Mouse (Mus musculus) liver, adult (tissue): ENCODE measurements around the gene Ckap5.

ENCODE experiments used
- GATA4 ChIP-seq: IDR thresholded peaks from 2 replicates; pipeline ENCODE4 v1.6.1; 2014; ENCODE audit warnings: mild to moderate bottlenecking, low read length; ENCODE audit not compliant: insufficient replicate concordance

Gene Ckap5

DNA sequence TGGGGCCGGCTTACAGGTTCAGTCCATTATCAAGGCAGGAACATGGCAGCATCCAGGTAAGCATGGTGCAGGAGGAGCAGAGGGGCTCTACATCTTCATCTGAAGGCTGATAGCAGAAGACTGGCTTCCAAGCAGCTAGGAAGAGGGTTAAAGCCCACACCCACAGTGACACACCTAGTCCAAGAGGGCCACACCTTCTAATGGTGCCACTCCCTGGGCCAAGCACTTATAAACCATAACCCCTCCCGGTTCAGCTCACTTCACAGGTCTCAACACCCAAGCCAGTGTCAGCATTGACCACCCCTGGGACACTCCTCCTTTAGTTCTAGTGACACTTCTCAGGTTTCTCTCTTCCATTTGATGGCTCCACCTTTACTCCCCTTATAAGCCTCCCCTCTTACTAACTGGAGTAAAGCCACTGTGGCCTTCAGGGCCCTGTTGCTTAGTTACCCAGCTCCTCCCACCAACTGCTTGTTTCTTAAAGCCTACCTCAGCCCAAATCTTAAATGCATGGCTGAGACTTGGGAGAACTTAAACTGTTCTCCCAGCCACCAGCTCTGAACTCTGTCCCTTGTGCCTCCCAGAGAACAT lies 116.4 kb downstream of the Ckap5 start:
- TF ChIP-seq GATA4 = no peak

DNA sequence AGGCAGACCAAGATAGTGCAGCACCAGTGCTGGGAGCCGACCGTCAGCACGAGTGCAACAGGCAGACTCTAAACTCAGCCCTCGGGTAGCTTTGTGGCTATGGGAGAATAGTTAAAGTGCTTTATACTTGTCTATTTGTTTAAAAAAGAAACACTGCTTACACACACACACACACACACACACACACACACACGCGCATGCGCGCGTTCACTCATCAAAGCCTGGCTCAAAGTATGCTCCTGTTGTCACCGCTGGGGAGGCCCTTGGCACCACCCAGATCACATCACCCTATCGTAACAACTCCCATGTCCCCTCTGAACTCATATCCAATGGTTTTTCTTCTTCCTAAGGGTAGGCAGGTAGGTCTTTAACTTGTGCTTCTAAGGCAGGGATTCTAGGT lies 117.5 kb downstream of the Ckap5 start:
- no peak for TF ChIP-seq GATA4

DNA sequence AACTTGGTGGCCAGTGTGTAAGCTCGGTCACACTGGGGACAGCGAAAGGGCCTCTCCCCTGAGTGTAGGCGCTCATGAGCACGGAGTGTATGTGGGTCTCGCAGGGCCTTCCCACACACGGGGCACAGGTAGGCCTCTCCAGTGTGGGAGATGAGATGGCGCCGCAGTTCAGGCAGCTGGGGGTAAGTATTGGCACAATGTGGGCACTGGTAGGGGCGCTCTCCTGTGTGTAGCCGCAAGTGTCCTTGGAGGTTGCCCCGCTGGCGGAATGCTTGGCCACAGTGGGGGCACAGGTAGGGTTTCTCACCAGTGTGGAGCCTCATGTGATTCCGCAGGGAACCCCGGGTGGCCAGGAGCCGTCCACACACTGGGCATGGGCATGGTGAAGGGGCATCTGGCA lies 118.8 kb downstream of the Ckap5 start:
- TF ChIP-seq GATA4 = no peak

DNA sequence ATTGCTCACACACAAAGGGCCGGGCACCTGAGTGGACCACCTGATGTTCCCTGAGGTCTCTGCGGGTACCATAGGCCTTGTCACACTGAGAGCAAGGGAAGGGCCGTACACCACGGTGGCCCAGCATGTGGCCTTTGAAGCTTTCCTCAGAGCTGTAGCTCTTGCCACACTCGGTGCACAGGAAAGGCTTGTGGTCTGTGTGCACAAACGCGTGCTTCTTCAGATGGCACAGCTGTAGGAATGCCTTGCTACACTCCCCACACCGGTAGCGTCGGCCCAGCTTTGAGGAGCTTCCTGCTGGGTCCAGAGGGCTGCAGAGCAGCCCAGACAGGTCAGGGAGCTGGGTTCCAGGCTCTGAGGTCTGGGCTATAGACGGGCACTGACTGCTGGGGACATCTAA lies 119.2 kb downstream of the Ckap5 start:
- no peak for TF ChIP-seq GATA4

DNA sequence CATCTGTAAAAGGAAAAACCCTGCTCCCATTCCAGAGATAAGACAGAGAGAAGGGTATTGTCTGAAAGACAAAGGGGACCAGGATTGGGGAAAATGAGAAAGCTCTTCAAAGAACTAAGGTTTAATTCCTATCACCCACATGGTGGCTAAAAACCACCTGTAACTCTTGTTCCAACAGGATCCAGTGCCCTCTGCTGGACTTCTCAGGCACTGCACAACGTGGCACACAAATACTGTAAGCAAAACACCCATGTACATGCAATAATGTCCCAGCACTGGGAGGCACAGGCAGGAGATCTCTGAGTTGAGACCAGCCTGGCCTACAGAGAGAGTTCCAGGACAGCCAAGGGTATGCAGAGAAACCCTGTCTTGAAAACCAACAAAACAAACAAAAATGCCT lies 120.2 kb downstream of the Ckap5 start:
- TF ChIP-seq GATA4 = no peak

DNA sequence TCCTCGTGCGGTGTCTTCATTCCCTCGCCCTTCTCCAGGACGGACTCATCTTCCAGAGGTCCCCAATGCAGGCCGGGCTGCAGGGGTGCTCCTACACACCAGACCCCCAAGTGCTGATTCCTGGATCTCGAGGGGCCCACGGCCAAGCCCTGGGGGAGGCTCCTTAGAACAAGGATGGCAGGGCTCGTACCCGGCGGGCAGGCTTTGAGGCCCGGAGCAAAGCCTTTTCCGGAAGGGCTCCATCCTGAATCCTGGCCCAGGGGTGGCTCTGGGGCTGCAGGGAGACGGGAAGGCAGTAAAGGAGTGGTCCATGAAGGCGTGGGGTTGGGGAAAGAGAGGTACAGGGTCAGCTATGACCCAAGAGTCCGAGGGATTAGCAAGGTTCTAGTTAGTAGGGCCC lies 122.6 kb downstream of the Ckap5 start:
- no peak for TF ChIP-seq GATA4

DNA sequence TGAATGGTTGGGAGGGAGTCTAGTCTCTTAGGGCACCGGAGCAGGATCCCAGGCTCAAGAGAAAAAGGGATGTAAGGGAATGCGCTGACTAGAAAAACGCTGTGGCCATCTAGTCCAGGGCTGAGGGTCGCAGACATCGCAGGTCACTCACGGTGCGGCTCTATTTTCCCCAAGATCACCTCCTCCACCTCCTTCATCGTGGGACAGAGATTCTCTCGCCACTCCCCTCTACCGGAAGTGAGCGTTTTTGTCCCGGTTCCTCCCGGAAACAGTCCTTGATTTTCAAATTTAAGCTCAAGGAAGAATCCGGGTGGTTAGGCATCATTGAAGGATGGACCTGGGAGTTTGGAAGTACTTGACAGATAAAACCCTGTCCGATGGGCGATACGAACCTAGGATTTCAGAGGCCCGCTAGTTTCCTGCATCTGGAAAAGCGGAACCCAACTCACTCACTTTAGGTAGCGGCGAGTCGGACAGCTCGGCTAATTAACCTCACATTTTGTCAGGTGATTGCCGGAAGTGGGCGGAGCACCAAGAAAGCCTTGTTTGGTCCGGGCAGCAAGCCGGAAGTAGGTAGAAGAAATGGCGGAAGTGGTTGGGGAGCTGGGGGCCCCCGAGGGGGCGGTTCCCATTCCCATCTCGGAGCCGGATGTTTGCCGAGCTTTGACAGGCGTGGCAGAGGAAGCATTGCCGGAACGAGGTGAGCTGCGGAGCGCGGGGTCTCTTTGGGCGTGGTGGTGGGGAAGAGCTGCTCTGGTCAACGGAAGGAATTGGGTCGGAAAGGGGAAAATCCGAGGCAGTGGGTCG lies 123.2 kb downstream of the Ckap5 start, which contains the start of the genes Zfp408 and Arhgap1:
Gene Zfp408 (minus strand): TSS at position 239 of the 807 bp plus-strand sequence.
Gene Arhgap1 (plus strand): TSS at position 308 of the 807 bp plus-strand sequence.
- 0 out of 2 replicates have a peak, but pooled peaks have one; percentile 8 for TF ChIP-seq GATA4

DNA sequence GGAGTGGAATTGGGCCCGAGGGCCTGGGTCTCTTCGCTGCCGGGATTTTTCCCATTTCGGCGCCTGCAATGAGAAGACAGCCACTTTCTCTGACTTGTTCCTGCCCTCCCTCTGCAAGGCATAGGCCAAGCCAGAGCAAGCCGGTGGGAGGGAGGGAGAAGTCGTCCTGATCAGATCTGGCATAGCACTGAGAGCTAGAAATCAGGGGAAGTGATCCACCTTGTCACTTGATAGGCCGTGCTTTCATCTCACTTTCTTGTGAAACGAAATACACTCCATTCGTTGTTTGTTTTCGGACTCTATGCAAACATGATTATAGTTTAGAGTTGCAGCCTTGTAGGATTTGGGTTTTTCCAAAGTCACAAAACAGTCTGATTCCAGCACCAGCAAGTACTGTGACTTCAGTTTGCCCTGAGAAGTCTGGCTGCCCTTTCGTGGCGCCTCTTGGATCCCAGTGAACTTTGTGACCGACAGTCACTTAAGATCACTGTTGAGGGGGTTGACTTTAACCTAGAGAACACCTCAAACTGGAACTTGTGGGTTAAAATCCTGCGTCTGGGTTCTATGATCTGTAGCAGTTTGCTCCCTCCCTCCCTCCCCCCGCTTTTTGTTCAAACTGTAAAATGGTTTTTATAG lies 123.9 kb downstream of the Ckap5 start:
- no peak for TF ChIP-seq GATA4

DNA sequence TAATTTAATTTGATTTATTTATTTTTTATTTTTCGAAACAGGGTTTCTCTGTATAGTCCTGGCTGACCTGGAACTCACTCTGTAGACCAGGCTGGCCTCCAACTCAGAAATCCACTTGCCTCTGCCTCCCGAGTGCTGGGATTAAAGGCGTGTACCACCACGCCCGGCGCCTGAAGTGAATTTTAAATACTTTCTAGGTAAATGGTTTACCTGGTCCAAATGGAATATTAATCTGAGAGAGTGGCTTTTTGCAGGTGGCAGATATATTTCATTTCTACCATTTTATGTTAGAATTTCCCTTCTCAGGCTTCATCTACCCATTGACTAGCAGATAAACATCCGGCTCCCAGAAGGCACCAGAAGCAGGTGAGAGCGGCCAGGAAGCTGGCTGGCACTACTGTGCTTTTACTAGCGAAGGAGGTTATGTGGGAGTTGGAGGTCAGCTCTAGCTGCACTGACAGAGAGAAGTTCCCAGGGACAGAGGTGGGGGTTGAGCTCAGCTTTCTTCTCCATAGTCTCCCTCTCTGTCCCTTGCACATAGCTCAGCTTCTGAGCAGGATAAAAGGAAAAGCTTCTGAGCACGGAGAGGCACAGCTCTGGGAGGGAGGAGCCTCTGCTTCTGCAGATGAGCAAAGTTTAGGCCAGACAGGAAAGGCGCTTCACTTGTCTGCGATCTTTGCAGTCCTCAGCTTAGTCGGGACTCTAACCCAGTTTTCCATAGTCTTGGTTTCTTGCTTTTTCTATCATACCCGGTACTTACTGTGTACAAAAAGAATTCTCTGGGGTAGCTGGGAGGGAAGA lies 125.1 kb downstream of the Ckap5 start:
- no peak for TF ChIP-seq GATA4

DNA sequence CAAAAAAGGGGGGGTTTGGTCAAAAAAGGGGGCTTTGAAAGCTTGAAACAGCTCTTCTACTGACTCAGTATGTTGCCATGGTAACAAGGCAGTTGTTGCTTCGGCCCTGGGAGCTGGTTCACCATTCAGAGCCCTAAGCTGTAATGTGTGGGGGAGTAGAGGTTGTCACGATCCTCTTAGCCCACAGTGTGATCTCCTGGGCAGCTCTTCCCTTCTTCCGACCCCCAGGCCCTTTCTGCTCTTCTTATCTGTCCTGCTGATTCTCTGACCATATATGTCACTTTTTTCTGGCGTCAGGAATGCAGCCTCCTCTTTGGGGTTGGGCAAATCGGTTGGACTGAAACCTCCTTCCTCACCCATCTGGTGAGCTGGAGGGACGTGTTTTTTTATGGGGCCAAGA lies 126.3 kb downstream of the Ckap5 start:
- TF ChIP-seq GATA4 = no peak

DNA sequence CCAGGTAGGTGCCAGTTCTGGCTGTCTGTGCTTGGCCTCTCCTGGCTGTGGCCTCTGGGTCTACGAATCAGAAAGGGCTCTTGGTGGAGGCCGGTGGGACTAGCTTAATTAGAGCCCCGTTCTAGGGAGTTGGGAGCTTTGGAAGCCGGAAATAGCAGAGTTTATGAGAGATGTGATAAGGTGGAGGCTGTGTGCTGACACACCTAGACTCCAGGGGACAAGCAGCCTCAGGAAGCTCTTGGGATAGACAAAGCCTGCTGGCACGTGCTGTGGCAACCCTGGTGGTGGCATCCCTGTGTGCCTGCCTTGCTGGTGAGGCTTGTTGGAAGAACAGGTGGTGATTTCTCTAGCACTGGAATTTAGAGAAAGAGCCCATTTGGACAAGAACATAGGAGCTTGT lies 128.8 kb downstream of the Ckap5 start:
- TF ChIP-seq GATA4 = no peak

DNA sequence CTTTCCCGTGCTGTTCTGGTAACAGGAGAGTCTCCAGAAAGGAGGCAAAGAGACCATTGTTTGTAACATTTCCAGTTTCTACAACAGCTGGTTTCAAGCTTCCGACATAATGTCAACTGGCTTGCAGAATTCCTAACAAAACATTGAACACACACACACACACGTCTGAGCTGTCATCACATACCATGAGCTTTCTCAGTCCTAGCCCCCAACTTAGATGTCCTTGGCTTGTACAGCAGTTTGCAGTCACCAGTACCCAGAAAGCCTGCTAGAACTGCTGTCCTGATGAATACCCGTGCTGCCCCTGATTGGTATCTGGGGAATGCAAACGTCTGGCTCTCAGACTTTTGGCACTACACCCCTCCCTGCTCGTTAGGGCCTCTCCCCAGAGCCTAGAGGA lies 129.3 kb downstream of the Ckap5 start:
- no peak for TF ChIP-seq GATA4

DNA sequence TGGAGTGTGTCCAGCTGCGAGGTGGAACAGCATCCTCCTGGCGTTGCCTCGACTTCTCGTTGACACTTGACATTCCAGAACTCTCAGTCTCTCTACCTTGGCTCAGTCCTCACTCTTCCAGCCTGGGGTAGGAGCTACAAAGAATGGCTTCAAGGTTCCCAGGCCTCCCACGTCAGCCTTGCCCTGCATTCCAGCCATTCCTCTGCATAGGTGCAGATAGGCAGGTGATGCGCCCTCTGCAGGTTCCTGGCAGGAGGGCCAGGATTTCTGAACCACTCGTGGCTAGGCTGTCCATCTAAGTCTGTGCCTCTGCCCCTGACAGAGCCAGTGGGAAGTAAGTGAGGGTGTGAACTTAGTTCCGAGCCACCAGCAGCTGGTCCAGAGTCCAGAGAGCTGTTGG lies 130.2 kb downstream of the Ckap5 start:
- no peak for TF ChIP-seq GATA4

DNA sequence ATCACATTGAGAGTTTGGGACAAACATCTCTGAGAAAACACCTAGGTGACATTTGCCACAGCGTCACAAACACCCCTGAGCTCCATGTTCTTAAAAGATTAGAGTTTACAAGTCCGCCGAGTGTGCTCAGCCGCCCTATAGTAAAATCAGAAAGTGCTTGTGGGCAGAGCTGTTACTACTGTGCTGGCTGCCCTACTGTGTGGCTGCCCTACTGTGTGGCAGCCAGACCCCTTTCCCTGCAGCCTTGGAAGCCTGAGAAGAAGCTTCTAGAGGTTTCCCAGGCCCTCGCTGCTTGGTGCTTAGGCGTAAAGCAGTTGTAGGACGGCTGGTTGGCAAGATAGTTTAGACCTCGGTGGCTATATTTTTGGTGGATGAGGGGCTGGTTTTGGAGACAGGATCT lies 133.1 kb downstream of the Ckap5 start:
- no peak for TF ChIP-seq GATA4

DNA sequence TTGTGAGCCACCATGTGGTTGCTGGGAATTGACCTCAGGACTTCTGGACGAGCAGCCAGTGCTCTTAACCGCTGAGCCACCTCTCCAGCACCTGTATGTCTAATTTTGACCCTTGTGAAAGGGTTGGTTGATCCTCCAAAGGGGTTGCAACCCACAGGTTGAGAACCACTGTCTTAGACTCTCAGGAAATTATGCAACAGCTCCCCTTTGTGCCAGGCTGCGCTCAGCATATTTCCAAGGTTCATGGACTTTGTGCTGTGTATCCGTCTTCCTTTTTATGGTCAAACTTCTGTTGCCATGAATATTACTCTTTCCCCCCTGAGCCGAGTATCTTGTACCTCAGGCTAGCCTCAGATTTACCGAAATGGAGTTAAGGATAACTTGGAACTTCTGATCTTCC lies 134.4 kb downstream of the Ckap5 start:
- no peak for TF ChIP-seq GATA4

DNA sequence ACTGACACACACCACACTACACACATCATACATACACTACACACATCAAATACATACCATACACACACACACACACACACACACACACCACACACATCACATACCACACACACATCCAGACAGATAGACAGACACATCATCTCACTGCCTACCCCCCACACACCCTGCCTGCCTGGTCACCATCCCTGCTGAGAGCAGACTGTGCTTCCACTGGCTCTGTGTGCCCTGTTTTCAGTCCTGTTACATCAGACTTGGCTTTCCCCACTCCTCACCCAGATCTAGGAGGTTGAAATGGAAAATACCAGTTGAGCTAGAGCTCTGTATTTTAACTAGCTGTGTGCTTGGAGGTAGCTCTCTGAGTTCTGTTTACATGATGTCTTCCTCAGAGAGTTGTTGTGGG lies 138.2 kb downstream of the Ckap5 start:
- no peak for TF ChIP-seq GATA4

DNA sequence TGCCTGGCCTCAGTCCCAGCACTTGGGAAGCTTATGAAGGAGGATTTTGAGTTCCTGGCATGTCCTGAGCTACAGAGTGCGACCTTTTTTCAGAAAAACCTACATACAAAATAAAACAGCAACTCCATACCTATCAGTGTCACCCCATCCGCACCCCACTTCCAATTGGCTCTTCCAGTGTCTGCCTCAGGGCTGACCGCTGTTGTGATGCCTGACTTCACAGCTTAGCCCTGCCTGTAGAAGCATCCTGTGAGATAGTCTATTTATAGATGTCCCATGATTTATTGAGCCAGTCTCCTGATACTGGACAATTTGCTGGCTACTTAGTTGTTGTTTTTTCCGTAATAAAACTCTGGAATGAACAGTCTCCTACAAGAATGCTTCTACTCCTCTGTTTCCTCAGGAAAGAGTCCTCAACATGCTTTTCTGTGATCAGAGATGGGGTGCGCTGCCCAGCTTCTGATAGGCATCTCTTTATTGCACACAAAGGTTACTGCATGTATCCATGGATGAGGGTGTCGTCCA lies 139.9 kb downstream of the Ckap5 start:
- TF ChIP-seq GATA4 = no peak
